Mouse (Mus musculus): ENCODE data around the gene Magi1. TPM values are rescaled to one million over a fixed set of nuclear protein-coding genes. Genes with fewer than 3 reads are reported as not detected.
A peak's percentile ranks its signal among the peaks of the same experiment; 100 is the strongest.

The Magi1 gene
- 19.4 and 29.7 TPM in 2 replicates for polyA plus RNA-seq (2016; fragmentation: Nextera tagmentation; extraction: Ambion mirVana)

DNA sequence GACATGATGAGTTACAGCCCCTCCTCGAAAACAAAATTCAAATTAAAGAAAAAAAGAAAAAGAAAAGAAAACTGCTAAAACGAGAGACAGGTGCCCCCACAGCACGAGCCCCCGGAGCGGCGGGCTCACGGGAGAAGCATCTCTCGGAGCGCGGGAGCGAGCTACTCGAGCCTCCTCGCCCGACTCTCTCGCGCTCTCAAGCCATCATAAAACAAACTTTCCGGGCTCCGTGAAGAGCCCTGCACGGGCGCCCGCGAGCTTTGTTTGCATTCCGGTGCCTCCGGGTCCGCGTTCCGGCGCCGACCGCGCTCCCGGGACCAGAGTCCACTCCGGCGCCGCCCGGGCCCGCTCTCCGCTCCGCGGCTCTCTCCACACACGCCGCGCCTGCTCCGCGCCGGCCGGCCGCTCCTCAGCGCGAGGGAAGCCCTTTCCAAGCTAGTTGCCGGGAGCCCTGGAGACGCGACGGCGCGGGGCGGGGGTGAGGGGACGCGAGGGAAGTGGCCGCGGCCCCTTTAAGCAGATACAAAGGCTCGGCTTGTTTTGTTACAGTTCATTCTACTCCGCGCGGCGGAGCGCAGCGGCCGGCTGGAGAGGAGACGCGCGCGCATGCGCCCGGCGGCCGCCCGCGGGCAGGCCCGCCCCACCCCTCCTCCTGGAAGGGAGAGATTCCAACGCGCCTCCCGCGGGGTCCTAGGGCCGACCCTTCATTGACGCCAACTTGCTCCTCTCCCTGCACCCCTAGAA is at the start of gene Magi1:
Magi1 (minus strand) TSS at position 600 of the 744 bp plus-strand sequence.
- peak; percentile 98 for DNase-seq (ENCODE audit: low spot score)
- Histone ChIP-seq H3K27ac (replicated peaks) (peak within 1 kb of the TSS; percentile 95), H3K27me3 (ENCODE audit: low read depth, poor library complexity, severe bottlenecking) (peaks cover 5% of the 10 kb centered on the region; the same call in 1 of the 2 replicates), H3K36me3 (no peaks in the 10 kb centered on the region), H3K4me3 (peak within 1 kb of the TSS; percentile 91), H3K4me1 (peaks cover 36% of the 10 kb centered on the region), H3K9me3 (replicated peaks) (peaks cover 5% of the 10 kb centered on the region)
- WGBS, result under 1% methylated on average over 86 of the region's 86 CpGs

DNA sequence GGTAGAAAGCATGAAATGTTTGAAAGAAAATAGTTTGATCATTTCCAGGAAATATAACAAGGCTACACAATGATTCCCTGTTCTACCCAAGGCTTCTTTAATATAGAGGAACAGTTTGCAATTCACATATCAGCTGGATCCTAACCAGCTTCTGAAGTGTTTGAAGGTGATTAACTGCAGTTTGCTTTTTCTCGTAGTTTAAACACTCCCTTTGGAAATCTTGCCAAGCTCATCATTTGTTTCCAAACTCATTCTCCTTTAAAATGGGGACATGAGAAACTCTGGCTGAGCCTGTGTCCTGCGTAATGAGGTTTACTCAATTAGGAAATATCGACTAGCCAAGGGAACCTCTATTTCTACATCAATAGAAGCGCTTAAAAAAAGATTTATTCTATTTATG is 43.4 kb upstream of the Magi1 start:
- Histone ChIP-seq H3K4me3 (no peak overlapping the region), H3K27me3 (ENCODE audit: low read depth, poor library complexity, severe bottlenecking) (no peaks in the 10 kb centered on the region), H3K4me1 (no peaks in the 10 kb centered on the region), H3K9me3 (replicated peaks) (no peaks in the 10 kb centered on the region), H3K36me3 (no peaks in the 10 kb centered on the region), H3K27ac (replicated peaks) (no peak overlapping the region)
- no peak for DNase-seq (ENCODE audit: low spot score)
- 92% methylated on average over 4 of the region's 4 CpGs for WGBS

DNA sequence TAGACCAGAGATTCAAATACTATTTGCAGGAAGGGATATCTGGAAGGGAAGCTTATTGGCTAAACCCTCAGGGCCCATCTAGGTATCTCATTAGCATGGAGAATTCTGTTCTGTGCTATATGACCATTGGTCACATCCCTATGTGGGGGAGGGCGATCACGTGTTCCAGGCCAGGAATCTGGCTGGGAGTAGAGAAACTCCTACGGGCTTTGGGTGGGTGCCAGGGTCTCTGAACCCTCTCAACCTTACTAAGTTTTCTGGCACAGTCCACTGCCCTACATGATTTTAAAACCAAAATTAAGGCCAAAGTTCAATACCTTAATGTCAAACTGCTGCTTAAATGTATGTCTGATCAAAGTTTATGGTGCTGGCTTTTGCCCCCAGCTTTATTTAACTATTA is 33.2 kb upstream of the Magi1 start:
- Histone ChIP-seq H3K36me3 (no peaks in the 10 kb centered on the region), H3K27me3 (ENCODE audit: low read depth, poor library complexity, severe bottlenecking) (no peaks in the 10 kb centered on the region), H3K27ac (replicated peaks) (no peak overlapping the region), H3K4me3 (no peak overlapping the region), H3K4me1 (no peaks in the 10 kb centered on the region), H3K9me3 (replicated peaks) (no peaks in the 10 kb centered on the region)
- 98% methylated on average over 3 of the region's 3 CpGs for WGBS
- DNase-seq (ENCODE audit: low spot score), result no peak

DNA sequence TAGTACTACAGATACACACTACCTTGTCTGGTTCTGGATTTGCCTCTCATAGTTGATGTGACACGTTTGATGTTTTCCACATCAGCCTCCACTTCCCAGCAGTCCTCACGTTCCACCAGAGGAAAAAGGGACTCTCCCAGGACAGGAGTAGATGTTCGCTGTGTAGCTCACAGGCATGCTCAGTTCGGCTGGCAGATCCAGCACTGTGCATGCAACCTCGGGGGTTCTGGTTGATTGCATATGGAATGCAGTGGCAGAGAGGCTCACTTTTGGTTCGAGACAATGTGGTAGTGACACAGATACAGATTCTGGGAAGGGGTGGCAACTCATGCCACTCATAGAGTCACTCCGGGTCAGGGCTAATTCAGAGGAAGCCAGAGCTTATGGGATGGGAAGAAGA is 28.6 kb upstream of the Magi1 start:
- Histone ChIP-seq H3K9me3 (replicated peaks) (no peaks in the 10 kb centered on the region), H3K27me3 (ENCODE audit: low read depth, poor library complexity, severe bottlenecking) (no peaks in the 10 kb centered on the region), H3K4me3 (no peak overlapping the region), H3K27ac (replicated peaks) (no peak overlapping the region), H3K36me3 (no peaks in the 10 kb centered on the region), H3K4me1 (peaks cover 5% of the 10 kb centered on the region; the same call in 1 of the 2 replicates)
- no peak for DNase-seq (ENCODE audit: low spot score)
- WGBS, result 72% methylated on average over 7 of the region's 7 CpGs

DNA sequence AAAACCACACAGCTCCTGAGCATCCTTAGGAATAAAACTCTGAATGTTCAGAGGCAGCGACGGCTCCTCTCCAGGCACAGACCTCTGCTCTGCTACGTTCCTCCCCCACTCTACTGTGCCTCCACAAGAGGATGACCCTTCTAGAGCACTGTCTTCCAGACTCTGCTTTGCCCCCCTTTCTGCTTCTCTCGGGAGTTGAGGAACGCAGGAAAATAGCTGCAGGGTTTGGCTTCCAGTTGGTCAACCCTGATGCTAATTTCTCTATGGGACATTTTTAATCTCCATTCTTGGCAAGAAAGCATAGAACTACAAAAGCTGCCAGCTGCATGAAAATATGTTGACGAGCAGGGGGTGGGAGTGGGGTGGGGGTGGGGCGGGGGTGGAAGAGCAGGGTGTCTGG is 24.8 kb upstream of the Magi1 start:
- Histone ChIP-seq H3K27me3 (ENCODE audit: low read depth, poor library complexity, severe bottlenecking) (no peaks in the 10 kb centered on the region), H3K9me3 (replicated peaks) (no peaks in the 10 kb centered on the region), H3K27ac (replicated peaks) (no peak overlapping the region), H3K4me1 (peaks cover 5% of the 10 kb centered on the region; the same call in 1 of the 2 replicates), H3K4me3 (no peak overlapping the region), H3K36me3 (no peaks in the 10 kb centered on the region)
- DNase-seq (ENCODE audit: low spot score), result no peak
- WGBS, result 59% methylated on average over 7 of the region's 7 CpGs

DNA sequence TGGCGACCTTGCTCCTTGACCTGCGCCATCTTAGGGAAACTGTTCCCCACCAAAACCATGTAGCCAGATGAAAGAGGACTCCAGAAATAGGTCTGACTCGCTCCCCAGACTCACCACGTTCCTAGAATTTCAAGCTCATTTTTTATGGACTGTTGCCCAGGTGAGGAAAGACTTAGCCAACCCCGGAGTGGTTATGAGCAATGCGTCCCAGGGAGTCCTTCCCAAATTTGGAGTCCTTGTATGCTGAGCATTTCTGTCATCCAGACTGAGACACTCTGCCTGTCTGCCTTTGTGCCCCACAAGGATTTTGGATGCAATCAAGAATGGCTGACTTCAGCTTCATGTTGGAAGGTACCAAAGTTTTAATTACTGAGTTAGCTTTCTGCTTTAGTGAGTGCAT is 19.8 kb upstream of the Magi1 start:
- 88% methylated on average over 6 of the region's 6 CpGs for WGBS
- no peak overlapping the region for H3K27ac ChIP-seq (replicated peaks)
- H3K27me3 ChIP-seq (ENCODE audit: low read depth, poor library complexity, severe bottlenecking), result no peaks in the 10 kb centered on the region

DNA sequence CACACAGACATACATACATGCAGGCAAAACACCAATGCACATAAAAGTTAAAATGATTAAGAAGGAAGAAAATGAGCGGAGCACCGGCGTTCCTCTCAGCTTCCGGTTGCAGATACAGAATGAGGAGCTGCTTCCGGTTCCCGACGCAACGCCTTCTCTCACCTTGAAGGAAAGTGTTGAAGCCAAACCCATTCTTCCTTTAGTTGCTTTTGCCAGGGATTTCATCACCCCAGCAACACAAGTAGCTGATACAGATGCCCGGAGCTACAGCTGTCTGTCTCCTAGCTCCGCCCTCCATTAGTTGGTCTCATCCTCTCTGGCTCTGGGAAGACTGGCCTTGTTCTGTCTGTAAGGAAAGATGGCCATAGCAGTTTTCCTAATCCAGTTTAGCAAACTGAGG is 18.1 kb upstream of the Magi1 start:
- H3K9me3 ChIP-seq (replicated peaks), result no peaks in the 10 kb centered on the region
- no peaks in the 10 kb centered on the region for H3K36me3 ChIP-seq
- no peak overlapping the region for H3K27ac ChIP-seq (replicated peaks)
- H3K4me1 ChIP-seq, result peaks cover 4% of the 10 kb centered on the region; the same call in 1 of the 2 replicates
- H3K27me3 ChIP-seq (ENCODE audit: low read depth, poor library complexity, severe bottlenecking), result no peaks in the 10 kb centered on the region
- 90% methylated on average over 10 of the region's 10 CpGs for WGBS
- no peak for DNase-seq (ENCODE audit: low spot score)
- H3K4me3 ChIP-seq, result no peak overlapping the region

More for the DNA sequence above, 19.8 kb upstream of the Magi1 start:
- H3K4me1 ChIP-seq, result peaks cover 6% of the 10 kb centered on the region; the same call in 1 of the 2 replicates
- H3K4me3 ChIP-seq, result no peak overlapping the region
- DNase-seq (ENCODE audit: low spot score), result no peak
- no peaks in the 10 kb centered on the region for H3K36me3 ChIP-seq
- H3K9me3 ChIP-seq (replicated peaks), result no peaks in the 10 kb centered on the region

DNA sequence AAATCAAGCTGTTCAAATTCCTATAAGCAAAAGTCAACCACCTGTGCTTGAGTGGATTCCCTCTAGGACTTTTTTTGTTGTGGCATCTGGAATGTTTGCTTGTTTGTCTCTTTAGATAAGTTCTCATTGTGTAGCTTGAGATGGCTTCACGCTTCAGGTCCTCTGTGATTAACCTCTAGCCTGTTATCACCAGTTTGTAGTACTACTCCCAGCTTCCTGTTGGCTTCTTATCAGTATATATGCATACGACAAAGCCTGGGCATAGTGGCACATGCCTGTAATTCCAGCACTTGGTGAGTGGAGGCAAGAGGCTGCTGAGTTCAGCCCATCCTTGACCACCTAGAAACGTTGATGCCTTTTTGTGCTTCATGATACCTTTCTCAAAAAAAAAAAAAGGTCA is 16.8 kb upstream of the Magi1 start:
- WGBS, result 74% methylated on average over 3 of the region's 3 CpGs
- DNase-seq (ENCODE audit: low spot score), result no peak
- Histone ChIP-seq H3K9me3 (replicated peaks) (no peaks in the 10 kb centered on the region), H3K27ac (replicated peaks) (no peak overlapping the region), H3K4me3 (no peak overlapping the region), H3K27me3 (ENCODE audit: low read depth, poor library complexity, severe bottlenecking) (no peaks in the 10 kb centered on the region), H3K36me3 (no peaks in the 10 kb centered on the region), H3K4me1 (peaks cover 4% of the 10 kb centered on the region; the same call in 1 of the 2 replicates)

DNA sequence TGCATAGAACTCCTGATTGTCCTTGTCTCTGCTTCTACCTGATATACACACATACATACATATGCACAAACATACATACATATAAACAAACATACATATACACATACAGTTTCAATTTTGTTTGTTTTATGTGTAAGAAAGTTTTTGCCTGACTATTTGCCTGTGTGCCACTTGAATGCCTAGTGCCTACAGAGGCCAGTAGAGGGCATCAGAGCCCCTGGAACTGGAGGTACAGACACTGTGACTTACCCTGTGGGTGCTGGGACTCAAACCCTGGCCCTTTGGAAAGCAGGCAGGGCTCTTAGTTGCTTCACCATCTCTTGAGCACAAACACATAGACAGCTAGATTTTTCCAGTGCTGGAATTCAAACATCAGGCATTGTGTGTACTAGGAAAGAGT is 3.7 kb upstream of the Magi1 start:
- no peaks in the 10 kb centered on the region for H3K36me3 ChIP-seq
- no peak overlapping the region for H3K27ac ChIP-seq (replicated peaks)
- no peak overlapping the region for H3K4me3 ChIP-seq
- H3K27me3 ChIP-seq (ENCODE audit: low read depth, poor library complexity, severe bottlenecking), result no peaks in the 10 kb centered on the region
- H3K4me1 ChIP-seq, result peaks cover 20% of the 10 kb centered on the region
- DNase-seq (ENCODE audit: low spot score), result no peak
- peaks cover 13% of the 10 kb centered on the region for H3K9me3 ChIP-seq (replicated peaks)

DNA sequence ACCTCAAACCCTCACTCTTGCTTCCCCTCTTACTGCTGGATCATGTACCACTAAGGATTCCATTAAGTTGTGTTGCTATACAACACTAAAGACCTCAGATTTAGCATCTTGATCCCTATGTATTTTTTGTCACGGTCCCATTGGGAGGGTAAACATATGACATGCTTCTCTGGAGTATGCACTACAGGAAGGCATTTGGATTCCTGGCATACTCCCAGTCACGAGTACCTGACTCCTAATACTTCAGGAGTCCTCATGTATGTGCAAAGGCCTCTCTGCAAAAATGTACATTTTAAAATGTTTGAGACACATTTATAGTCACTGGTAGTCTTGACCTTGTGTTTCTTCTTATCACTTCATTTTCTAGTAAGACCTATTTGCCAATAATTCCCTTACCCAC is 2.8 kb upstream of the Magi1 start:
- WGBS, result 85% methylated on average over 2 of the region's 2 CpGs
- Histone ChIP-seq H3K9me3 (replicated peaks) (peaks cover 13% of the 10 kb centered on the region), H3K4me1 (peaks cover 29% of the 10 kb centered on the region), H3K36me3 (no peaks in the 10 kb centered on the region), H3K27ac (replicated peaks) (no peak overlapping the region), H3K27me3 (ENCODE audit: low read depth, poor library complexity, severe bottlenecking) (no peaks in the 10 kb centered on the region), H3K4me3 (no peak overlapping the region)
- no peak for DNase-seq (ENCODE audit: low spot score)

DNA sequence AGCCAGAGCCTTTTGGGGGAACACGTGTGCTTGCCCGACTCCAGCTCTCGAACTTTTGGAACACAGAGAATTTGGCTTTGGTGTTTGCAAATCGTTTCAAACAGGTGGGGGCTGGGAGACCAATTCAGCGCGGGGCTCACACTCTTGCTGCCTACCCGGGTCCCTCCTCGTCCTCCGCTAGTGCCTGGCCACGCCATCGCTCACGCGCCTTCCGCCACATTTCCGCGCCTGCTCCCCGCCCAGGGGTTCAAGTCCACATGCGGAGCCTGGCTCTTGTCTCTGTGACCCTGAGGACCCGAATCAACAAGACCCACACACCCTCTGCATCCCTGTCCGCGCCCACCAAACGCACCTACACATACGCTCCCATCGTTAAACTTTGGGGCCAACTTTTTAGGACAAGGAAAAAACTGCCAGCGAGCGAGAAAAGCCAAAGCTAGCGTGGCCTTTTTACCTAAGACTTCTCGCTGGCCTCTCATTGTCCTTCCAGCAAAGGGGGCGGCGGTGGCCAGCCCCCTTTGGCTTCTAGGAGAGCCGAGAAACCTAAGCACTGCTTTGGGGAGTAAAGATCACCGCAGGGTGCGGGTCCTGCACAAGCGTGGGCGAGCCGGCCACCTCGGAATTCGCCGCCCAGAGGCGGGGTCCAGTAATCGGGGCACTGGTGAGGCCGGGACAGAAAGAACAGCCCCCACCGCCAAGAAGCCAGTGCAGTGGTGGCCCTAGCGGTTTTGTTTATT is 540 bp upstream of the Magi1 start:
- Histone ChIP-seq H3K36me3 (no peaks in the 10 kb centered on the region), H3K27me3 (ENCODE audit: low read depth, poor library complexity, severe bottlenecking) (peaks cover 5% of the 10 kb centered on the region; the same call in 1 of the 2 replicates), H3K4me1 (peaks cover 36% of the 10 kb centered on the region), H3K27ac (replicated peaks) (peak overlapping the region; percentile 95), H3K9me3 (replicated peaks) (peaks cover 10% of the 10 kb centered on the region), H3K4me3 (peak overlapping the region; percentile 91)
- DNase-seq (ENCODE audit: low spot score), result peak; percentile 64
- WGBS, result under 1% methylated on average over 44 of the region's 44 CpGs

DNA sequence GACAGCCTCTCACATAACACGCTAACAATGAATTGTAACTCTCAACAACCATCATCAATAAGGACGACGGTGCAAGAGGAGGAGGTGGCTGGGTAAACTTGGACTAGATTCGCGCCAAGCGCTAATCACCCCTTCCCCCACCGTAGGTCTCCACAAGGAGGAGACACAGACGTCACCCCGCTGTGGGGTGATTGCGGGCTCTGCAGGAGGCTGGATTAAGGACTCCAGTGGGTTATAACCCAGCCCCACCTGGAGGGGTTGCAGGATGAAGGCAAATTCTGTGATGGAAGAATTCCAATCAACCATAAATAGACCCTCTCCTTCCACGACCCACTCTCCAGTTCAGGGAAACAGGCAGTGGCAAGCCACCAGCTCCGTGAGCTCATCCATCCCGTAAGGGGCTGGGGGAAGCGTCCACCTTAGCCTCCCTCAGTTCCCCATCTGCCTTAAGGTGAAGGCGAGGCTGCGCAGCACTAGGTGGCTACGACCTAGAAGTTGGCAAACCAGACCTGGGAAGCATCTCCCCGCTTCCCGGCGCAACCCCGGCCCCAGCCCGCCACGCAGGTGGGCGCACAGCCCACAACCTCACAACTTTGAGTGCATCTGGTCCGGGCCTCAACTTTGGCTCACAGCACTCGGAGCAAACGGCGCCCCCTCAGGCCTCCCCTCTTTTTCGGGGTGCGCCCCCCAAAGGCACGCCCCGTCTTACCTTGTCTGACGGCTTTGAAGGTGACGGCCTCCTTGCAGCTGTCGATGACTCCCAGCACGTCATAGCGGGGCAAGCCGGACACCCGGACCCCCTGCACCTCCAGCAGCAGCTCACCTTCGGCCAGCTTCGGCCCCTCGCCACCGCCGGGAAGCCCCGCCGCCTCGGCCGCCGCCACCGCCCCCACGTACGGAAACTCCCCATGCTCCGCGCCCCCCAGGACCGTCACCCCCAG is 1.1 kb downstream of the Magi1 start:
- Histone ChIP-seq H3K27me3 (ENCODE audit: low read depth, poor library complexity, severe bottlenecking) (peaks cover 5% of the 10 kb centered on the region; the same call in 1 of the 2 replicates), H3K9me3 (replicated peaks) (no peaks in the 10 kb centered on the region), H3K4me3 (peak overlapping the region; percentile 91), H3K36me3 (no peaks in the 10 kb centered on the region), H3K4me1 (peaks cover 36% of the 10 kb centered on the region), H3K27ac (replicated peaks) (peak overlapping the region; percentile 95)
- under 1% methylated on average over 55 of the region's 55 CpGs for WGBS
- peak; percentile 61 for DNase-seq (ENCODE audit: low spot score)

Data from midbrain, embryonic 10.5 days (tissue).